Mouse (Mus musculus): Measurements from ENCODE around the gene Gpsm1. TPM values are rescaled to one million over a fixed set of nuclear protein-coding genes. Genes with fewer than 3 reads are reported as not detected.

Gene Gpsm1
- total RNA-seq, 1 experiment from 2014 or later = 17.5 TPM

DNA sequence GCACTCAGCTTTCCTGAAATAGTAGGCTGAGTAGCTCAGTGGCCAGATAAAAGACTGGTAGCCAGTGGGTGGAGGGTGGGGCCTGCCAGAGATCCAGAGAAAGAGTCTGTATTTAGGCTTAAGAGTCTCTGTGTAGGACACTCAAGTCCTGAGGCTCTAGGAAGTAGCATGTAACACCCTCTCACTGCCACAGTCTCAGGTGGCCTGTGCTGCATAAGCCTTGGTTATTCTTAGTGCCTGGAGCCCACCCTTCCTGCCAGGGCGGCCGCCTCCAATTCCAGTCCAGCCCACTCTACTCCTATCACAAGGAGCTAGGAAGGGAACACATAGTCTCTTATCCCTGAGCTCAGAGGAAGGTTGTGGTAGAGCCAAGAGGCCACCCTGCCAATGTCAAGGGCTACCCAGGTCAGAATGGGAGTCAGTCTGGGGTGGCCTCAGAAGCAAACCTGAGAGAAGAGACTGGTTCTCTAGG lies 26.2 kb downstream of the Gpsm1 start:
- no peak for DNase-seq

- DNase-seq = peak; percentile 42
Observed at GRCm38 (mm10) chr2:26342044-26342443, 26.7 kb downstream of the Gpsm1 start.

GRCm38 (mm10) chr2:26342609-26343490 lies 27.5 kb downstream of the Gpsm1 start:
- DNase-seq = no peak

DNA sequence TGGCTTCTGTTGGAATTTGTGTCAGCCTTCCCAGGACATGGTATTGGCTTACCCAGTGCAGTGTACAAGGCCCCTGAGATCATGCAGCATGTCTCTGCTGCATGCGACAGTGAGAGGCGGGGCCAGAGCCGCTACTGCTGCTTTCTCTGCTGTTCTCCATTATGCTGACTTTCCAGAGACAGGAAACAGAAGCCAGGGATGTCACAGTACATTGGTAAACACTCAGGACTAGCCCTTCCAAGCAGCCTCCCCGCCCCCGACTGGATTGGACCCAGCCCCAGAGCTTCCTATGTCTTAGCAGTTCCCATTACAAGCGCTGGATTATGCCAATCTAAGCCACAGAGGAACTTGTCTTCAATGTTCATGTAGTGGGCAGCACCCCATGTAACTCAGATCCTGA lies 32.9 kb downstream of the Gpsm1 start:
- DNase-seq = no peak

GRCm38 (mm10) chr2:26351358-26352290 lies 36.3 kb downstream of the Gpsm1 start, which contains the start of gene Dnlz:
TSS of gene Dnlz (minus strand) at chr2:26352110.
- peak; percentile 93 for DNase-seq

DNA sequence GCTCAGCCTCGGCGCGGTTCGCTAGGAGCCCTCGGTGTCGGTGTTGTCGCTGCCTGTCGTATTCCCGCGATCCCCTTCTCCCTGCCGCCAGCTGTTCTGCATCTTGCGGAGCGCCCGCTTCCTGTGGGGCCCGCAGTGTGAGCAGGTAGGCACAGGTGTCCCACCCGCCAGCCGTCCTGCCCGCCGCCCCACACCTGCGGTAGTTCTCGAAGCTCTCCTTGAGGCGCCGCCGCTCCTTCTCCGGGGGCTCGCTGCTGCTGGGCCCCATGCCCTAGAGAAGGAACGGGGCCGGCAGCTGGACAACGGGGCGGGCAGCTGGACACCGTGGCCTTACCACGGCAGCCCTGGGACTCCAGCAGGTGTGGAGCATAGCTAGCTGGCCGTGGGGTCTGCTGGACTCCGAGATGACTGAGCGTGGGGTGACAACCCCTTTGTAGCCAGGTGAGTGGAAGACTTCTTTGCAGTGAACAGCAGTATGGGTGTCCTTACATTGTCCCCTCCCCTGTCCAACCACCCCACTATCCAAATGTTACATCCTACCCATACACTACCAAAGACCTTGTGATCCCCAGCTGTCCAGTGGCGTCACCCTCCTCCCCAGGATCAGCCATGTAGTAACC lies 37.1 kb downstream of the Gpsm1 start:
- peak; percentile 41 for DNase-seq

- no peak for DNase-seq
Observed at GRCm38 (mm10) chr2:26353066-26353980, 38.0 kb downstream of the Gpsm1 start.

DNA sequence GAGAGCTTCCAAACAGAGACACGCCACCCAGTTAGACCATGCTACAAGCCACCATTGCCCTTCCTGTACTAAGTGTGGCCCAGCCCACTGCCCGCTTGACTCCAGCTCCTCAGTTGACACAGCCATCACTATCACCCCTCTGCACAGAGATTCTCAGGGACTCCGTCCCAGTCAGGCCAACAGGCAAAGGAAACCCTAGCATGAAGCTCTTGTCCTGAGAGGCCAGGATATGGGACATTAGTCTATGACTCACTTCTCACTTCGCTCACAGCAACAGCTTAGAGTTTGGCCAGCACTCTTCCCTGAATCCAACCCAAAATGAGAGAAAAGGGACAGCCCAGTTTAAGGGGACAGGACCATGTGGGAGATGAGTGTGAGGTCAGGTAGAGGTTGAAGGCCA lies 39.1 kb downstream of the Gpsm1 start:
- DNase-seq = no peak

- no peak for DNase-seq
Observed at GRCm38 (mm10) chr2:26356231-26356630, 40.9 kb downstream of the Gpsm1 start.

DNA sequence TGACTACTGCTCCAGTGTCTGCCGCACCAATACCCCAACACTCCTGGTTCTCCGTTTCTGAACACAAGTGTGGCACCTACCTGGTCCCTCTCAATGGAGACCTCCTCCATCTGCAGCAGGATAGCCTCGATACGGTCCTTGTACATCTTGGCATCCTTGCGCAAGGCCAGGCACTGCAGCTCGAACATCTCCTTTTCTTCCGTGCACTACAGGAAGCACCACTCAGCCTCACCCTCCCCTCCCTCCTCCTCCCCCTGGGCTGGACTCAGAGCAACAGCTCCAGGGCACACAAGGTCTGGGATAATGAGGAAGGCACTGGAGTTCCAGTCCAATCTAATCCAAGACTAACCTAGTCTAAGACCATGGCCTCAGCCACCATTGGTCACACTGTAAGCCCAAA lies 41.4 kb downstream of the Gpsm1 start:
- no peak for DNase-seq

DNA sequence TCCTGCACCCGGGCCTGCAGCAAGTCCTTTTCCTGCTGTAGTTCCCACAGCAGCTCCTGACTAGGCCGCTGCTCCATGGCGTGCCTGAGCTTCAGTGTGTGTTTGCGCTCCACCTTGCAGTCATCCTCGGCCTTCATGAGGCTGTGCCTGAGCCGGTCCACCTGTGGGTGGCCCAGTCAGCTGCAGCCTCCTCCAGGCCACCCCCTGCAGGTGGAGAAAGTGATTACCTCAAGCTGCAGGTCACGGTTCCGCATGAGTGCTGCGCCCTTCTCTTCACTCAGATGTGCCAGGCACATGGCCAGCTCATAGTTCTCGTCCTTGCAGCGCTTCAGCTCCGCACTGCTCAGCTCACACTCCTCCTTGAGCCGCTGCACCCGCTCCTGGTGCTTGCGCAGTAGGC lies 42.2 kb downstream of the Gpsm1 start:
- no peak for DNase-seq

GRCm38 (mm10) chr2:26358667-26359320 lies 43.5 kb downstream of the Gpsm1 start:
- no peak for DNase-seq

GRCm38 (mm10) chr2:26359983-26360382 lies 44.7 kb downstream of the Gpsm1 start:
- no peak for DNase-seq

DNA sequence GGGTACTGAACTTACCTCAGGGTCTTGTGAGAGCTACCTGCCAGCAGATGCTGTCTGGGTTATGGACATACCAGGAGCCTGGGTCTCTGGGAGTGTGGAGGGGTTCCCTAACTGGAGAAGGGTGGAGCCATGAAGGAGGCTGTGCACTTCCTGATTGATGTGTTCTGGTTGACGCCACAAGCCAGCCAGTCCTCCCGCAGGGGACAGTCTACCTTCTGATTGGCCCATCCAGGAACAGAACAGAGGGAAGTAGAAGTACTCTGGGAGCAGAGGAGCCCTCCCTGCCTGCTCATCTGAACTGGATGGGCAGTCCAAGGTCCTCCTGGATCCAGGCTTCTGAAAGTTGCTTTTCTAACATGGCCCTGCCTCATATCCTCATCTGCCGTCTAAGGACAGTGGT lies 45.5 kb downstream of the Gpsm1 start, which contains the start of gene Card9:
Gene Card9 (minus strand): TSS at position 147 of the 400 bp plus-strand sequence.
- DNase-seq = no peak

- no peak for DNase-seq
Observed at GRCm38 (mm10) chr2:26362991-26363390, 47.7 kb downstream of the Gpsm1 start.

DNA sequence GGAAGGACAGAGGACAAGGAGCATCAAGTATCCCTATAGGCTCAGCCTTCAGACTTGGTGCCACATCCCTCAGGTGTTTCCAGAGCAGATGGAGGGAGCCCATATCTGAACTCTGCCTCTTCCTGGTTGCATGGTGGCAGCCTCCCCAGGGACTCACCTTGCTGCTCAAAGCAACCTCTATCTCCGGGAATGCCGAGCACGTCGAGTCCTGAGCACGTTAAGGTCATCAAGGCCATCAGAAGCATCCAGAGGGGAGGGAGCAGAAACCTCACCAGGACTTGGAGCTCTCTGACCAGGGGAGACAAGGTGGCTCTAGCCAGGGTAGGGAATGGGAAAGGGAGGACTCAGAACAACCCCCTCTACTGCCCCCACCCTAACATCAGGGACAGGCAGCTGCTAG lies 48.2 kb downstream of the Gpsm1 start:
- DNase-seq = no peak

GRCm38 (mm10) chr2:26364738-26365465 lies 49.6 kb downstream of the Gpsm1 start:
- peak; percentile 84 for DNase-seq

DNA sequence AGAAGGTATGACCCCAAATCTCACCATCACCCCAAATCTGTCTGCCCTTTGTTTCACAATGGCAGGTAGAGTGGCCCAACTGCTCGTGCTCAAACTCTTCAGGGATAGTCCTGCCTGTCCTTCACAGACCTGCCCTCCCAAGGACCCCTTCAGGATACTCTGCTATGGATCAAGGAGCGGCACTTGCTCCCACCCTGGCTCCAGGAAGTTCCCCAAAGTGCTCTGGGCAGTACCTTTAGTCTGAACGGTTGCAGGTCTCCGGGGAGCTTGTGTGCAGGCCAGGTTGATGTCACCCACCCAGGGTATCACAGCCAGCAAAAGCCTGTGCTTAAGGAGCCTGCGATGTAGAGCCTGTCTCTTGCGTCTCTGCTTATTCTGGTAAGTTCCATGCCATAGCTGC lies 52.6 kb downstream of the Gpsm1 start:
- no peak for DNase-seq

GRCm38 (mm10) chr2:26368572-26368971 lies 53.3 kb downstream of the Gpsm1 start:
- no peak for DNase-seq

DNA sequence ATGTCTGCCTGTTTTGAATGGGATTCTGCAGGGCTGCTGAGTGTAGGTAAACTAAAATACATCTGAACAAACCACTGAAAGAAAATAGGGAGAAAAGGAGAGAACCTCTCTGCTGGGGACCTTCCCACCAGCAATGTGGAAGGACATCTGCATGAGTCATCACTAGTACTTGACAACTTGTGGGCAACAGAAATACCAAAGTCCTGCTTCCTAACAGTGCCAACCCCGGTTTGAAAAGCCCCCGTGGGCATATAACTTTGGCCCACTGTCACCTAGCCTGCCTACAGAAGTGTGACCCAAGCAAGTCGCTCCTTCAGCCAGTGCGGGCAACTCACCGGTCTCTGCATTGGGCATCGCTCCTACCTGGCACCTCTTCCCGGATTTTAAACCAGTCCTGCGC lies 57.1 kb downstream of the Gpsm1 start:
- DNase-seq = no peak

Measured in adrenal gland, postnatal 25 days (tissue).